Mouse (Mus musculus): ENCODE data around the gene Hdac10. TPM values are rescaled to one million over a fixed set of nuclear protein-coding genes. Genes with fewer than 3 reads are reported as not detected.

The Hdac10 gene
- polyA plus RNA-seq, 1 experiment = 38.8 TPM

DNA sequence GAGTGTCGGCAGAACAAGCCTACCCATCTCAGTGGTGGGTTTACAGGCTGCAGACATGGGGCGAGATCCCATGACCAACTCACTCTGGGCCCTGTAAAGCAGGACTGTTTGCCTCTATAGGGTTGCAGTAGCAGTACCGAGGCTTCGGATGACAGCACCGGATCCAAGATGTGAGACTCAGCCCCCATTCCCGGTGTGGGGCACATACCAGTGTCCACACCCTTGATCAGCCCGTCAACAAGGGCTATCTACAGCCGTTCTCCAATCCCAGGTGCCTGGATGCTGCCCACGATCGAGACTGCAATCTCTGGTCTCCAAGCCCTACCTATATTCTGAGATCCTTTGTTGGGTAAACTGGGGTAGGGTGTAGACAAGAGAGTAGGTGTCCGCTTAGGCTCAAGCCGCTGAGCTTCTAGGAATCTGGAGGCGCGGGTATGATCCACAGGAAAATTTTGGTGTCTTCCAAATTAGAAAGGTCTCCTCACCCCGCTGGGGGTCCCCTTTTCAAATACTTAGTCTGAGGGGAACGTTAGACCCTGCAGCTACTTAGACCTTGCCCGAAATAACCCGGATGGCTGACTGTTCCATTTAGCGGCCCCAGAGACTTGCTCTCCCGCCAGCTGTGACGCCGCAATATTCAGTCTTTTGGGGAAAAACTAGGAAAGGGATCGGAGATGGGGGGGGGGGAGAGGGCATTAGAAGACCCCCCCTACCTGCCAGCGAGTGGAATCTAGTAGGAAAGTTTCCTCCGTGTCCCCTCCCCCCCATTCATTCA, 20.2 kb upstream of the Hdac10 start:
- DNase-seq (ENCODE audit: low read depth) = no peak

- no peak for DNase-seq (ENCODE audit: low read depth)
Measured at GRCm38 (mm10) chr15:89147895-89148294, 19.4 kb upstream of the Hdac10 start.

DNA sequence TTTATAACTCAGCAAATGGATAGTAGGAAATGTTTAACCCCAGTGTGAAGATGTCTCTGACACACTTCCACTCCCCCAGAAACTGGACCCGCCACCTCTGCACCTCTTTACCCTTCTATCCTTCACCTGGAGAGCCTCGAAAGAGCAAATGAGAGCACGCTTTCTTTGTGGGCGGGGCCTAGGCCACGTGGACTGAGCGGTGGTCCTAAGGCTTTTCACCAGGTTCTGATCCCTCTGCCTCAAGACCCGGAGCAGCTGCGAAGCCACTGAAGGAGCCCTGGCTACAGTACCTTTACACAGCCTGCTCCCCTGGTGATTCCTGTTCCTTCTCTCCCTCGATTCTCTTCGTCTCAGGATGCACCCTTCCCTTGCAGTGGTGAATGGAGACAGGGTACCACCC, 19.0 kb upstream of the Hdac10 start:
- no peak for DNase-seq (ENCODE audit: low read depth)

- DNase-seq (ENCODE audit: low read depth) = no peak
Measured at GRCm38 (mm10) chr15:89147024-89147423, 18.5 kb upstream of the Hdac10 start.

GRCm38 (mm10) chr15:89146537-89146936, 18.0 kb upstream of the Hdac10 start:
- no peak for DNase-seq (ENCODE audit: low read depth)

- no peak for DNase-seq (ENCODE audit: low read depth)
Measured at GRCm38 (mm10) chr15:89145813-89146350, 17.4 kb upstream of the Hdac10 start.

DNA sequence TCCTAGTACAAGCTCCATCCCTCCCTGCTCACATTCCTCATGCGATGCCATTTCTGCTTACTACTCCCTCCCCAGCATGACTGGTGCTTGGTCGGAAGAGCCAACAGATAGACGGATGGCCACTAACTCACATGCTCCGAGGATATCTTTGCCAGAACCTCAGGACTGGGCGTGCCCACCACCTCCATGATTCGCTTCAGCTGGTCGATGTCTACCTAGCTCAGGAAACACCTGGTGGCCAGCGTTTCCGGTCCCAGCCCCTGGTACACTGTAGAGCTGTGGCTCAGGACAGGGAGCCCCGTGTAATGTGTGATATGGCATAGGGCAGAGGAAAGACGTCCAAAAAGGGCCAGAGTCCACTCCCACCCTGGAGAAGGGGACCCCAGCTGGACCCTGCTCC, 16.5 kb upstream of the Hdac10 start:
- no peak for DNase-seq (ENCODE audit: low read depth)

- no peak for DNase-seq (ENCODE audit: low read depth)
Measured at GRCm38 (mm10) chr15:89143134-89143533, 14.6 kb upstream of the Hdac10 start.

DNA sequence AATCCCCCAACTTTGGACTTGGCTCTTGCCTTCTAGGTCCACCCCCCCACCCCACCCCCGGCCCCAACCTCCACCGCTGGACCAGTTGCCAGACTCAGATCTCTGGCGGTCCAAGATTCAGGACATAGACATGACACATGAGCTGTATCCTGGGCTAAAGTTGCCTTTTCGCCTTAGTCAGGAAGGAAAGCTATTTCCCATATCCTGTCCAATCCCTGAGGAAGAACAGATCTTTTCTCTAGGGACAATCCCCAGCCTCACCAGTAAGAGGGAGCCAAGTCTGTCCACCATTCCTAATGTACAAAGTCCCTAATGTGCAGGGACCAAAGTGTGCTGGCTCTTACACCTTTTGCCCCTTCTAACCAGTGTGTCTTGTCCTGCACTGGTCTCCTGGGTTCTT, 13.4 kb upstream of the Hdac10 start:
- DNase-seq (ENCODE audit: low read depth) = no peak

DNA sequence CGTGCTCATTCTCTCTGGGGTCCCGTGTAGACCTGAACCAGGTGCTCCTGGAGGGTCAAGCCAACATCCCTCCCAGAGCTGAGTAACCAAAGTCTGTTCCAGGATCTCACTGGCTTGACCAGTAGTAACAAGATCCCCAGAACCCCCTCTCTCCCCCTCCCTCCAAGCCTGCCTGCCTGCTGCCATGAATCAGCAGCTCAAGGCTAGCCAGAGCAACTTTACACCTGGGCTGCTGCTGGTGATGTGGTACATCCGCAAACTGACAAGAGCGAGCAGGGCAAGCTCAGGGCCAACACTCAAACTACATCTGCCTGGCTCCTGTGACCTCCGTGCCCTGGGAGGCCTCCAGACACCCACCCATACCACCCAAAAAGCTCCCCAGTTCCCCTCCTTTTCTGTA, 12.9 kb upstream of the Hdac10 start:
- no peak for DNase-seq (ENCODE audit: low read depth)

- no peak for DNase-seq (ENCODE audit: low read depth)
Measured at GRCm38 (mm10) chr15:89140659-89141252, 12.3 kb upstream of the Hdac10 start, which contains the start of gene Mapk12. TSS of gene Mapk12 (minus strand) at chr15:89140703.

DNA sequence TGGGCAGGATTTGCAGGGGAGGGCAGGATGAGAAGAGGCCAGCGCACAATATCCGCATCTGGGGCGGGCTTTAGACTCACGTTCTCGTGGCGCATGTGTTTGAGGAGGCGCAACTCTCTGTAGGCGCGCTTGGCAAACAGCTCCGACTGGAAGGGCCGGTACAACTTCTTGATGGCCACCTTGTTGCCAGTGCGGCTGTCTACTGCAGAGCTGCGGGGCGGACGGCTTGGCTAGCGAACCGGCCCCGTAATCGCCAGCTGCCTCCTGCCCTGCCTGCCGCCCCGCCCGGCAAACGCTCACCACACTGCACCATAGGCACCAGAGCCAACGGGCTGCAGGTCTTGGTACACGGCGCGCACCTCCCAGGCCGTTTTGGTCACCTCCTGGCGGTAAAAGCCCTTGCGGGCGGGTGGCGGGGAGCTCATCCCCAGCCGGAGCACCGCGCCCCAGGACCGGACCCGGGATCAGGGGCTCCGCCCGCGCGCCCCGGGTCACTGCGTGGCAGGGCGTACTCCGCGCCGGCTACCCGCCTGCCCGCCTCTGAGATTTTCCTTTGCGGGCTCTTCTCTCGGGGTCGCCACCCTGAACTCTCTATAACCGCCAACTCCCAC, 11.7 kb upstream of the Hdac10 start:
- DNase-seq (ENCODE audit: low read depth) = no peak

GRCm38 (mm10) chr15:89138531-89138930, 10.0 kb upstream of the Hdac10 start:
- DNase-seq (ENCODE audit: low read depth) = no peak

DNA sequence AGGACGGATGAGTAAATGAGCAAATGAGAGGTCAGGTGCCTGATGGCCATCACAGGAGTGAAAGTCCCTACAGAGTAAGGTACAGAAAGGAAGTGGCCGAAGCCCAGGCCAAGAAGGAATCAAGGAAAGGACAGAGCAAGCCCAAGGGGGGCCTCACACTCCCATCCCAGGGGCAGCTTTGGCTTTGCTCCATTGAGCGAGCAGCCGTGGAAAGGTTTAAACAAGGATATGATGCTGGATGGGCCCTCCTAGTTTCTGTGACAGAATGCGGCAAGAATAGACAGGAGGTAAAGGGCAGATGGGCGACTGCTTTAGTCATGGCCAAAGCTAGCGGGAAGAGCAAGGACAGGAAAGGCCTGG, 9.5 kb upstream of the Hdac10 start:
- no peak for DNase-seq (ENCODE audit: low read depth)

GRCm38 (mm10) chr15:89137378-89138045, 9.0 kb upstream of the Hdac10 start:
- no peak for DNase-seq (ENCODE audit: low read depth)

GRCm38 (mm10) chr15:89136461-89137155, 8.1 kb upstream of the Hdac10 start:
- DNase-seq (ENCODE audit: low read depth) = no peak

GRCm38 (mm10) chr15:89131316-89131715, 2.8 kb upstream of the Hdac10 start:
- DNase-seq (ENCODE audit: low read depth) = no peak

DNA sequence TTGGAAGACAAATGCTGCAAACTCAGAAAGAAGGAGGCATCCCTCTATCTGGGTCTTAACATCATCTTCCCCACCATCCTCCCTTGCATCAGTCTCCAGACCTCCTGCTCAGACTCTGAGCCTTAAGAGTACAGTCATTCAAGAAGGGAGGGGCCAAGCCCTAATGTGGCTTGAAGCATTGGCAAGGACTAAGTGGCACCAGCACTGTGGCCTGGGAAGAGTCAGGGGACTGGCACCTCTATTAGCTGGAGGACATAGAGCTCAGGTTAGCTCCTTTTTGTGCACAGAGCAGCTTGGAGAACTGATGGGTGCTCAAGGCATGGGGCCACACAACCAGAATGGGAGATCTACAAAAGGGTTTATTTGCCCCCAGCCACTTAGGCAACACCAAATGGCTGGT, 1.7 kb upstream of the Hdac10 start:
- no peak for DNase-seq (ENCODE audit: low read depth)

- DNase-seq (ENCODE audit: low read depth) = no peak
Measured at GRCm38 (mm10) chr15:89127364-89127940, 1.0 kb downstream of the Hdac10 start.

DNA sequence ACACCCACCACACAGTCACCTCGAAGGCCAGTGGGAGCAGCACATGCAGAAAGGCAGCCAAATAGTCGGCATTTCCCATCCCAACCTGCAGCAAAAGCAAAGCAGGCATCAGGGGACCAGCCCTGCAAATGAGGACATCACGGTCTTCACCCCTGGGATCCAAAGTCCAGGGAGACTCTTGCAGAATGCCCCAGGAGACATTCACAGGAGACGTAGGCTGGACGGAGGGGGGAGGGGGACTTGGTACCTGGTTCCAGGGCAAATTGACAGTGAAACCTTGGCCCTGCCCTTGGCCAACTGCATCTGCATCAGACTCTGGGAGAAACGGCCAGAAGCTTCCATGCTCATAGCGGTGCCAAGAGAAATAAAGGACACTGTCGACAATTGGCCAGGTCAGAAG, 1.9 kb downstream of the Hdac10 start:
- DNase-seq (ENCODE audit: low read depth) = no peak

DNA sequence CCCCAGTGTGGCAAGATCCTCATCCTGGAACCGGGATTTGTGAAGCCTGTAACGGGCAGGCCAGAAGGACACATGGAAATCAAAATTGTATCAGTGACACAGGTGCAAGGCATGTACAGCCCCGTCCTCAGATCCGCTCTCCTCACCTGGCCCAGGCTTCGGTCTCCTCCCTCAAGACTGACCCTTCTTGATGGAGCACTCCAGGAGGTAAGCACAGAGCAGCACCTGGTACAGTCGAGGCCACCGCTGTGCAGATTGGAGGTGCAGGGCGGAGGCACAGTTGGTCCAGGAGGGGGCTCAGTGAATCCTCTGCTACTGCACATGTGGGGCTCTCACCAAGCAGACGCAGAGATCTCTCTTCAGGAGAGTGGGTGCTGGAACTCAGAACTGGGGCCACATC, 3.1 kb downstream of the Hdac10 start:
- no peak for DNase-seq (ENCODE audit: low read depth)
